Mouse (Mus musculus): ENCODE data around the gene Rd3l. TPM values are rescaled to one million over a fixed set of nuclear protein-coding genes. Genes with fewer than 3 reads are reported as not detected.

Rd3l gene
- total RNA-seq, 2 experiments from 2014 or later, result 0.35 TPM; not detected in 1

Other genes with a start within 250 kb of the Rd3l start
- 100 to 1,000 TPM; 682 to 695 TPM for gene Klc1, start 222.5 kb downstream of the Rd3l start, total RNA-seq (2021)
- gene Xrcc3, start 167.4 kb downstream of the Rd3l start, total RNA-seq (2021), result 1 to 10 TPM; 4.0 to 6.0 TPM
- gene Zfyve21, start 167.1 kb downstream of the Rd3l start, total RNA-seq (2021), result 10 to 100 TPM; 23.4 to 23.8 TPM
- 10 to 100 TPM; 92.7 to 98.4 TPM for gene Ppp1r13b, start 73.2 kb downstream of the Rd3l start, total RNA-seq (2021)
- gene Atp5mpl, start 14.3 kb downstream of the Rd3l start, total RNA-seq (2021), result 100 to 1,000 TPM; 341 to 347 TPM
- gene Tdrd9, start 9.8 kb downstream of the Rd3l start, total RNA-seq (2021), result under 1 TPM; 0.25 to 0.52 TPM
- gene Aspg, start 125.4 kb upstream of the Rd3l start, total RNA-seq (2021), result 1 to 10 TPM; 3.8 TPM
- gene Kif26a, start 164.9 kb upstream of the Rd3l start, total RNA-seq (2021), result 1 to 10 TPM; 3.9 to 4.5 TPM